ENCODE assay signal across 14 mouse cellular contexts in the genomic region with DNA sequence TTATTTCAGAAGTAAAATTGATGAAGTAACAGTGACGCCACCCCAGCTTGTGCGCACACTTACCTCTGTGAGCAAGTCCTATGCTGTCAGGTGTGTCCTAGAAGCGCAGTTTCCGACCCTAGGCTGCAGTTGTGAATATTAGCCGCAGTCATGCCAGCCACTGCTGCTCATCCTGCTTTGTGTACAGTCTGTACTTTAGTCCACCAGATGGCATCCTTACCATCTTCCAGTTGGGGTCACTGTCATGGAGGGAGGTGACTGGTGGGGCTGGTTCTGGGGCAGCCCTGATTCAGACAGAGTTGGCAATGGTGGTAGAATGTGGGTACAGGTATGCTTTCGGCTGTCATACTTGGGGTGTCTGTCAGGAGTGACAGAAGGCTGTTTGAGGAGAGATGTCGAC.
"Had no signal": no experiment of that assay in that cellular context is flagged by ENCODE, and none has a peak within 500 bp of the region (broad histone marks: within the 10 kb centered on the region; RNA-seq: fewer than 3 reads in every experiment).

No protein-coding gene starts in this region.

- H3K9me3 ChIP-seq: limb, embryonic 12.5 days; liver, embryonic 13.5 days; midbrain, embryonic 15.5 days; neural tube, embryonic 13.5 days had no signal

- ATAC-seq: liver, postnatal 0 days; midbrain, embryonic 15.5 days had no signal

- H3K4me2 ChIP-seq: limb, embryonic 12.5 days; liver, embryonic 13.5 days; midbrain, embryonic 15.5 days; neural tube, embryonic 13.5 days had no signal

- DNase-seq: kidney, postnatal 14 days; layer of hippocampus, adult 9-11 months; liver; liver, embryonic 13.5 days; liver, postnatal 0 days; retina, postnatal 1 day; right cerebral cortex, postnatal 4 days; spleen, adult 18-20 months; thymus, adult 18-20 months; thymus, postnatal 14 days had no signal

- H3K9ac ChIP-seq: limb, embryonic 12.5 days; liver, embryonic 13.5 days; liver, postnatal 0 days; midbrain, embryonic 15.5 days; neural tube, embryonic 13.5 days had no signal

- H3K27ac ChIP-seq: limb, embryonic 12.5 days; liver, embryonic 13.5 days; macrophage; midbrain, embryonic 15.5 days; neural tube, embryonic 13.5 days had no signal

- H3K27me3 ChIP-seq: limb, embryonic 12.5 days; liver, embryonic 13.5 days; midbrain, embryonic 15.5 days; neural tube, embryonic 13.5 days had no signal

- H3K36me3 ChIP-seq: liver, embryonic 13.5 days; midbrain, embryonic 15.5 days had no signal

- H3K4me3 ChIP-seq: limb, embryonic 12.5 days; liver, embryonic 13.5 days; midbrain, embryonic 15.5 days; neural tube, embryonic 13.5 days had no signal
